In genomic region chr4:116707666-116708065, GRCm38 (mm10) we compare ENCODE assay signal across 8 mouse cellular contexts. TPM values are rescaled to one million over a fixed set of nuclear protein-coding genes. Genes with fewer than 3 reads are reported as not detected.
DNase-seq lines count a peak whose midpoint lies in the region; ATAC-seq and TF ChIP-seq lines count a peak whose summit lies in the region.

No protein-coding gene starts in this region.

- H3K9ac ChIP-seq in forebrain, embryonic 13.5 days = peak overlapping the region; percentile 68
- H3K9ac ChIP-seq in liver, embryonic 11.5 days (ENCODE audit: low read depth, low read length) = peak overlapping the region; percentile 76

- no peak for TF ChIP-seq POLR2A in bone marrow, adult 2 months (IDR thresholded peaks at IDR 0.05; ENCODE audit: borderline replicate concordance, control insufficient read depth, low read depth, low read length)

- ATAC-seq in forebrain, embryonic 13.5 days = no peak; the same call in 1 of the 2 replicates
- no peak; the same call in 1 of the 2 replicates for ATAC-seq in liver, embryonic 11.5 days (replicated peaks; ENCODE audit: low FRiP score)

- no peaks in the 10 kb centered on the region for H3K9me3 ChIP-seq in forebrain, embryonic 13.5 days (replicated peaks)
- no peaks in the 10 kb centered on the region for H3K9me3 ChIP-seq in liver, embryonic 11.5 days (ENCODE audit: control insufficient read depth, low read length)

- H3K4me2 ChIP-seq in forebrain, embryonic 13.5 days = peak overlapping the region; percentile 66
- peak overlapping the region; percentile 70 for H3K4me2 ChIP-seq in liver, embryonic 11.5 days

- peak overlapping the region; percentile 78 for H3K4me3 ChIP-seq in bone marrow, adult 2 months (replicated peaks; ENCODE audit: control insufficient read depth, low read depth, low read length)
- H3K4me3 ChIP-seq in forebrain, embryonic 13.5 days = peak overlapping the region; percentile 61
- peak overlapping the region; percentile 56 for H3K4me3 ChIP-seq in liver, embryonic 11.5 days (ENCODE audit: low read depth, low read length)

- no peak overlapping the region for H3K27ac ChIP-seq in bone marrow, adult 2 months (ENCODE audit: control insufficient read depth, insufficient read depth, low read depth, low read length, poor library complexity)
- no peak overlapping the region for H3K27ac ChIP-seq in forebrain, embryonic 13.5 days
- no peak overlapping the region for H3K27ac ChIP-seq in liver, embryonic 11.5 days (ENCODE audit: low read depth, low read length)

- peak; percentile 52 for DNase-seq in layer of hippocampus, adult 11-12 months (ENCODE audit: low spot score)
- DNase-seq in layer of hippocampus, postnatal 36 days = no peak
- no peak for DNase-seq in liver, embryonic 11.5 days (ENCODE audit: low spot score)
- DNase-seq in ovary, adult 18-20 months (ENCODE audit: low spot score) = no peak
- no peak for DNase-seq in adrenal gland, adult (ENCODE audit: inconsistent age in 2 of 2, low spot score in 1 of 2)
- no peak for DNase-seq in lung, postnatal 36 days

- peaks cover 19% of the 10 kb centered on the region for H3K36me3 ChIP-seq in forebrain, embryonic 13.5 days (ENCODE audit: poor library complexity, severe bottlenecking)
- H3K36me3 ChIP-seq in liver, embryonic 11.5 days (ENCODE audit: control insufficient read depth, insufficient read depth, low read length) = peaks cover 5% of the 10 kb centered on the region; the same call in 1 of the 2 replicates

- no peaks in the 10 kb centered on the region; the same call in none of the 2 replicates for H3K4me1 ChIP-seq in bone marrow, adult 2 months (ENCODE audit: control insufficient read depth, insufficient read depth, low read length)
- peaks cover 19% of the 10 kb centered on the region for H3K4me1 ChIP-seq in forebrain, embryonic 13.5 days
- peaks cover 5% of the 10 kb centered on the region; the same call in 1 of the 2 replicates for H3K4me1 ChIP-seq in liver, embryonic 11.5 days (replicated peaks; ENCODE audit: control insufficient read depth, insufficient read depth, low read length)

- 6% methylated on average over 9 of the region's 9 CpGs for WGBS in bone marrow, adult 2 months
- 15% methylated on average over 9 of the region's 9 CpGs for WGBS in forebrain, embryonic 13.5 days
- WGBS in liver, embryonic 11.5 days = 12% methylated on average over 9 of the region's 9 CpGs

- H3K27me3 ChIP-seq in forebrain, embryonic 13.5 days = no peaks in the 10 kb centered on the region
- no peaks in the 10 kb centered on the region for H3K27me3 ChIP-seq in liver, embryonic 11.5 days (replicated peaks; ENCODE audit: control insufficient read depth, insufficient read depth, low read length)

- TF ChIP-seq CTCF in bone marrow, adult 2 months (IDR thresholded peaks at IDR 0.05; ENCODE audit: control insufficient read depth, insufficient read depth, low read length) = no peak

RNA-seq across cellular contexts. Expression of gene Mmachc, which starts 0.5 kb away (rescaled TPM):
- 10 to 100 TPM; 16.1 to 18.3 TPM for total RNA-seq in layer of hippocampus, postnatal 36 days (2021)
- polyA plus RNA-seq in bone marrow, adult 2 months (2011; ENCODE audit: insufficient read depth, insufficient read length, low replicate concordance, missing spikeins) = 3.4 and 8.6 TPM in 2 replicates
- 31.4 and 34.2 TPM in 2 replicates for polyA plus RNA-seq in forebrain, embryonic 13.5 days (2015; fragmentation: Nextera tagmentation; extraction: Ambion mirVana)
- polyA plus RNA-seq in liver, embryonic 11.5 days (2014; fragmentation: Nextera tagmentation; extraction: Ambion mirVana) = 24.2 and 27.4 TPM in 2 replicates

RNA-seq across cellular contexts. Expression of gene Ccdc163, which starts 0.6 kb away (rescaled TPM):
- 1 to 10 TPM; 2.8 to 5.3 TPM for total RNA-seq in layer of hippocampus, postnatal 36 days (2021)
- polyA plus RNA-seq in bone marrow, adult 2 months (2011; ENCODE audit: insufficient read depth, insufficient read length, low replicate concordance, missing spikeins) = 18.9 and 60.7 TPM in 2 replicates
- polyA plus RNA-seq in forebrain, embryonic 13.5 days (2015; fragmentation: Nextera tagmentation; extraction: Ambion mirVana) = 26.1 and 27.0 TPM in 2 replicates
- polyA plus RNA-seq in liver, embryonic 11.5 days (2014; fragmentation: Nextera tagmentation; extraction: Ambion mirVana) = 24.4 and 25.1 TPM in 2 replicates

RNA-seq across cellular contexts. Expression of gene Tesk2, which starts 13.1 kb away (rescaled TPM):
- total RNA-seq in layer of hippocampus, postnatal 36 days (2021) = 1 to 10 TPM; 4.1 to 5.0 TPM
- polyA plus RNA-seq in bone marrow, adult 2 months (2011; ENCODE audit: insufficient read depth, insufficient read length, low replicate concordance, missing spikeins) = 4.0 and 11.1 TPM in 2 replicates
- polyA plus RNA-seq in forebrain, embryonic 13.5 days (2015; fragmentation: Nextera tagmentation; extraction: Ambion mirVana) = 5.3 and 5.8 TPM in 2 replicates
- 3.1 and 4.3 TPM in 2 replicates for polyA plus RNA-seq in liver, embryonic 11.5 days (2014; fragmentation: Nextera tagmentation; extraction: Ambion mirVana)

RNA-seq across cellular contexts. Expression of gene Prdx1, which starts 22.3 kb away (rescaled TPM):
- total RNA-seq in layer of hippocampus, postnatal 36 days (2021) = 100 to 1,000 TPM; 148 to 168 TPM
- 134 and 410 TPM in 2 replicates for polyA plus RNA-seq in bone marrow, adult 2 months (2011; ENCODE audit: insufficient read depth, insufficient read length, low replicate concordance, missing spikeins)
- polyA plus RNA-seq in forebrain, embryonic 13.5 days (2015; fragmentation: Nextera tagmentation; extraction: Ambion mirVana) = 809 and 818 TPM in 2 replicates
- polyA plus RNA-seq in liver, embryonic 11.5 days (2014; fragmentation: Nextera tagmentation; extraction: Ambion mirVana) = 1,160 and 1,259 TPM in 2 replicates

RNA-seq across cellular contexts. Expression of gene Akr1a1, which starts 56.2 kb away (rescaled TPM):
- total RNA-seq in layer of hippocampus, postnatal 36 days (2021) = 100 to 1,000 TPM; 372 to 396 TPM
- 239 and 421 TPM in 2 replicates for polyA plus RNA-seq in bone marrow, adult 2 months (2011; ENCODE audit: insufficient read depth, insufficient read length, low replicate concordance, missing spikeins)
- polyA plus RNA-seq in forebrain, embryonic 13.5 days (2015; fragmentation: Nextera tagmentation; extraction: Ambion mirVana) = 657 and 694 TPM in 2 replicates
- 449 and 453 TPM in 2 replicates for polyA plus RNA-seq in liver, embryonic 11.5 days (2014; fragmentation: Nextera tagmentation; extraction: Ambion mirVana)
